Mouse (Mus musculus) adrenal gland, postnatal 14 days (tissue): ENCODE results near the gene Hjurp. TPM values are rescaled to one million over a fixed set of nuclear protein-coding genes. Genes with fewer than 3 reads are reported as not detected.

Experiments
- DNase-seq: peaks from one replicate; pipeline ENCODE4 v3.0.0; 2021; ENCODE audit warnings: mixed read lengths
- long read RNA-seq, 2 experiments: library from polyadenylated mRNA; stranded (forward); transcript quantifications; one replicate each; pipeline ENCODE4 v2.0.0; 2021
- total RNA-seq: library from RNA; stranded (reverse); gene quantifications from 2 replicates; pipeline ENCODE4 v1.2.3, GENCODE M21; 2021

Hjurp gene
- total RNA-seq: 57.7 and 64.9 TPM in 2 replicates
- long read RNA-seq, experiment 1, full-length matches to known transcripts: 10 of 25 reads
- long read RNA-seq, experiment 1, partial matches to known transcripts: 2 of 25 reads
- long read RNA-seq, experiment 1, other reads (novel, unspliced or antisense): 13 of 25 reads
- long read RNA-seq, experiment 2, full-length matches to known transcripts: 8 of 17 reads
- long read RNA-seq, experiment 2, partial matches to known transcripts: 0 of 17 reads
- long read RNA-seq, experiment 2, other reads (novel, unspliced or antisense): 9 of 17 reads

- peak; percentile 100 for DNase-seq
Observed at GRCm38 (mm10) chr1:88277098-88277817, at the start of gene Hjurp, which contains the start of gene Trpm8. Gene Hjurp (minus strand): TSS chr1:88277633. Gene Trpm8 (plus strand): TSS chr1:88277661.

GRCm38 (mm10) chr1:88323101-88323500, 45.7 kb upstream of the Hjurp start:
- DNase-seq: no peak

GRCm38 (mm10) chr1:88322146-88322545, 44.7 kb upstream of the Hjurp start:
- DNase-seq: no peak

GRCm38 (mm10) chr1:88320821-88321395, 43.5 kb upstream of the Hjurp start:
- DNase-seq: peak; percentile 60

- DNase-seq: peak; percentile 81
Observed at GRCm38 (mm10) chr1:88318531-88319060, 41.2 kb upstream of the Hjurp start.

GRCm38 (mm10) chr1:88317279-88317678, 39.8 kb upstream of the Hjurp start:
- no peak for DNase-seq

- no peak for DNase-seq
Observed at GRCm38 (mm10) chr1:88310349-88310748, 32.9 kb upstream of the Hjurp start.

- DNase-seq: no peak
Observed at GRCm38 (mm10) chr1:88309905-88310304, 32.5 kb upstream of the Hjurp start.

GRCm38 (mm10) chr1:88309020-88309419, 31.6 kb upstream of the Hjurp start:
- no peak for DNase-seq

- no peak for DNase-seq
Observed at GRCm38 (mm10) chr1:88307180-88307579, 29.7 kb upstream of the Hjurp start.

GRCm38 (mm10) chr1:88306543-88306942, 29.1 kb upstream of the Hjurp start:
- no peak for DNase-seq

GRCm38 (mm10) chr1:88305018-88305795, 27.8 kb upstream of the Hjurp start:
- DNase-seq: no peak

- no peak for DNase-seq
Observed at GRCm38 (mm10) chr1:88304261-88304985, 27.0 kb upstream of the Hjurp start.

- DNase-seq: no peak
Observed at GRCm38 (mm10) chr1:88303762-88304161, 26.3 kb upstream of the Hjurp start.

GRCm38 (mm10) chr1:88302057-88302740, 24.8 kb upstream of the Hjurp start:
- DNase-seq: no peak

GRCm38 (mm10) chr1:88301121-88302014, 23.9 kb upstream of the Hjurp start:
- DNase-seq: no peak

GRCm38 (mm10) chr1:88300301-88301050, 23.0 kb upstream of the Hjurp start:
- DNase-seq: no peak

GRCm38 (mm10) chr1:88299529-88299945, 22.1 kb upstream of the Hjurp start:
- no peak for DNase-seq
